Mouse (Mus musculus) olfactory bulb, adult 2 months (tissue): ENCODE results near the gene Nlgn2. TPM values are rescaled to one million over a fixed set of nuclear protein-coding genes. Genes with fewer than 3 reads are reported as not detected.

Source experiments
- H3K27ac ChIP-seq: fragments of 200-500 bp; 2 replicates; pipeline ENCODE4 v1.5.1; 2012; ENCODE audit warnings: low read depth, low read length; ENCODE audit not compliant: insufficient read depth
- H3K4me1 ChIP-seq: fragments of 200-500 bp; 2 replicates; pipeline ENCODE4 v1.6.1; 2012; ENCODE audit warnings: low read length; ENCODE audit not compliant: control insufficient read depth, insufficient read depth
- H3K4me3 ChIP-seq: fragments of 200-500 bp; 2 replicates; pipeline ENCODE4 v1.5.1; 2012; ENCODE audit warnings: mild to moderate bottlenecking, low read depth, low read length, moderate library complexity; ENCODE audit not compliant: insufficient read depth
- CTCF ChIP-seq: fragments of 200-500 bp; IDR thresholded peaks from 2 replicates; pipeline ENCODE4 v1.5.1; 2012; ENCODE audit warnings: low read depth, mild to moderate bottlenecking, low read length, moderate library complexity; ENCODE audit not compliant: insufficient read depth
- POLR2A ChIP-seq: fragments of 200-500 bp; IDR thresholded peaks from 2 replicates; pipeline ENCODE4 v1.6.1; 2012; ENCODE audit warnings: mild to moderate bottlenecking, low read depth, low read length, moderate library complexity; ENCODE audit not compliant: insufficient read depth
- WGBS: fragments of 180-500 bp; shearing (Covaris S2); methylation state at CpG from one replicate; pipeline ENCODE4 v1.1.7; 2018; 5-methylcytosine and 5-hydroxymethylcytosine counted together
- polyA plus RNA-seq: library from polyadenylated mRNA; stranded (reverse); fragments of >200 nt; gene quantifications from 2 replicates; pipeline ENCODE4 v1.2.4, GENCODE M21; 2012; ENCODE audit warnings: low replicate concordance; ENCODE audit not compliant: missing spikeins, insufficient read depth, insufficient read length

Nlgn2 gene
- polyA plus RNA-seq, 1 experiment: not detected

DNA sequence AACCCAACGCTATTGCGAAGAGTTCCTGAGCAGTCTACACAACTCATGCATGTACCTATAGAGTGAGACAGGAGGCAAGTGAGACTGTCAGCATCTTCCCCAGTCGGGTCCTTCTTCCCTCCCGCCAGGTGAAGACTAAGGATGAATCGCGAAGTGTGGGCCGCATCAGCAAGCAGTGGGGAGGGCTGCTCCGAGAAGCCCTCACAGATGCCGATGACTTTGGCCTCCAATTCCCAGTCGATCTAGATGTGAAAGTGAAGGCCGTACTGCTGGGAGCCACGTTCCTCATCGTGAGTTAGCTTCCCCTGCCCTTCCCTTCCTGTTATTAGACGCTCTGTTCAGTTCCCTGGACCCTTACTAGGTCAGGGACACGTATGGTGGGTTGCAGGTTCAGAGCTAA is 12.3 kb upstream of the Nlgn2 start:
- Histone ChIP-seq H3K4me1 (peaks cover 14% of the 10 kb centered on the region), H3K27ac (no peak overlapping the region), H3K4me3 (no peak overlapping the region)
- no peak for TF ChIP-seq POLR2A
- no peak for TF ChIP-seq CTCF
- WGBS: 94% methylated on average over 15 of the region's 15 CpGs

GRCm38 (mm10) chr11:69849128-69849527 is 11.5 kb upstream of the Nlgn2 start:
- TF ChIP-seq POLR2A (no peak), CTCF (no peak)
- no peak overlapping the region for H3K4me3 ChIP-seq
- no peak overlapping the region for H3K27ac ChIP-seq
- WGBS: 83% methylated on average over 9 of the region's 9 CpGs
- peaks cover 14% of the 10 kb centered on the region for H3K4me1 ChIP-seq

DNA sequence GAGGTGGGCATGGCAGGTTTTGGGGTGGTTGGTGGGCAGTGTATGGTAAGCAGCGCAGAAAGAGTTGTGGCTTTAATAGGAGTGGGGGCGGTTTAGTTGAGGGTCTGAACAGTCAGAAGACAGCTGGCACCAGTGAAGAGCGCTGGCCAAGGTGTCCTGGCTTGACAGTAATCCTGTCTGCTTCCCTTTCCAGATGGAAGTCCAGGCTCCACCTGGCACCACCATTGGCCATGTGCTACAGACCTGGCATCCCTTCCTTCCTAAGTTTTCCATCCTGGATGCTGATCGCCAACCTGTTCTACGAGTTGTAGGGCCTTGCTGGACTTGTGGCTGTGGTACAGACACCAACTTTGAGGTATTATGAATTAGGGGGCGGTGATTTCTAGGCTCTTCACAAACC is 10.4 kb upstream of the Nlgn2 start:
- no peak overlapping the region for H3K27ac ChIP-seq
- H3K4me1 ChIP-seq: peaks cover 14% of the 10 kb centered on the region
- no peak for TF ChIP-seq CTCF
- TF ChIP-seq POLR2A: no peak
- H3K4me3 ChIP-seq: no peak overlapping the region
- WGBS: 96% methylated on average over 6 of the region's 6 CpGs

DNA sequence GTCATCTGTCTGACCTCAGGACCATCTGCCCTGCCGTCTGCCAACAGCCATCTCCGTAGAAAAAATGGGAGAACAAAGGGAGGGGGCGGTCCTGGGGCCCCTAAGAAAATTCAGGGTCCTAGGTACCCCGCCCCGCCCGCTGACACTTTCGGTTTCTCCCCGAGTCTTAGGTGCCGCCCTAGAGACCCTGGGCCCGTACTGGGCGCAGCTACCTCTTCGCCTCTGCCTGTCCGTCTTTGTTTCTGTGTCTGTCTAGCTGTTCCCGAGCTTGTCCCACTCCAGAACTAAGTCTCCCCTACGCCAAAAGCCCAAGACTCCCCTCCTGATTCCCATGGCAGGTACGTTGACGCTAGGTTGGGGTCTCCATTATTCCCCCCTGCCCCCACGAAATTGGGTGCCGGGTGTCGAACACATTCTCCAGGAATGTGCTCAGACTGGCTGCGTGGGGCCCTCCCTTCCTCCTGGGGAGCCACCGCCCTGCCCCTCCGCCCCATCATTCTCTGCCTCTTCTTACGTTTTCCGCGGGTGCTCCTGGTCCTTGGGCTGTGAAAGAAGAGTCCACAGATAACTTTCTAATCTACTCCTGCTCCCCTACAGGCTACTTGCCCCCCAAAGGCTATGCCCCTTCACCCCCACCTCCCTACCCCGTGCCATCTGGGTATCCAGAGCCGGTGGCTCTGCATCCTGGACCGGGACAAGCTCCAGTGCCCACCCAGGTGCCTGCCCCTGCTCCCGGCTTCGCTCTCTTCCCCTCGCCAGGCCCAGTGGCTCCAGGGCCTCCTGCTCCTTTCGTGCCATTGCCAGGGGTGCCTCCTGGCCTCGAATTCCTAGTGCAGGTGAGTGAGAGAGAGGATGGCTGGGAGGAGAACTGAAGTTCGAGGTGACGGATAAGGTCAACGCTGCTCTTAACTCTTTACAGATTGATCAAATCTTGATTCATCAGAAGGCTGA is 9.4 kb upstream of the Nlgn2 start:
- TF ChIP-seq CTCF (no peak), POLR2A (0 out of 2 replicates have a peak, but pooled peaks have one; percentile 9)
- H3K27ac ChIP-seq: no peak overlapping the region; the same call in 1 of the 2 replicates
- H3K4me1 ChIP-seq: peaks cover 14% of the 10 kb centered on the region
- 17% methylated on average over 37 of the region's 37 CpGs for WGBS
- H3K4me3 ChIP-seq: peak overlapping the region; percentile 71

DNA sequence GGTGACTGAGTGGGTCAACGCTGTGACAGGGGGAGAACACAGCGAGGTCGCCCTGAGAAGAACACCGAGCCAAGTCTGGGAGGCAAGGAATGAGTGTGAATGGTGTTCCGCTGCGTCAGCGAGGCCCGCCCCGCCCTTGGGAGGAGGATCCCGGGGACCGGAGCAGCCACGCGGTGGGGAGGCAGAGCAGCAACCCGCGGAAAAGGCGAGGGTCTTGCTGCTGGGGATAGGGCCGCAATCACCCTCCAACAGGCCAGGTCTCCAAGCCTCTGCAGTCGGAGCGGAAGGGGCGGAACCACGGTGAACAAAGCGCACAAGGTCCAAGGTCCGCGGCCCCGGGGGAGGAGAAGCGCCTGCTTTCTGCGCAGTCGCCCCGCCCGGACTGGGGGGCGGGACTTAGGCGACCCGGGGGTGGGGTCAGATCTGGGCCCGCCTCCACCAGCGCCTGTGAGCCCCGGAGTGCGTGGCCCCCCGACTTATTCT is 8.7 kb upstream of the Nlgn2 start, which contains the start of gene Plscr3:
Gene Plscr3 (plus strand): TSS at position 179 of the 483 bp plus-strand sequence.
- WGBS: 1% methylated on average over 37 of the region's 38 CpGs
- peak; percentile 67 for TF ChIP-seq POLR2A
- TF ChIP-seq CTCF: no peak
- H3K4me1 ChIP-seq: peaks cover 14% of the 10 kb centered on the region
- H3K27ac ChIP-seq: peak within 1 kb of the TSS; percentile 66
- peak within 1 kb of the TSS; percentile 71 for H3K4me3 ChIP-seq

DNA sequence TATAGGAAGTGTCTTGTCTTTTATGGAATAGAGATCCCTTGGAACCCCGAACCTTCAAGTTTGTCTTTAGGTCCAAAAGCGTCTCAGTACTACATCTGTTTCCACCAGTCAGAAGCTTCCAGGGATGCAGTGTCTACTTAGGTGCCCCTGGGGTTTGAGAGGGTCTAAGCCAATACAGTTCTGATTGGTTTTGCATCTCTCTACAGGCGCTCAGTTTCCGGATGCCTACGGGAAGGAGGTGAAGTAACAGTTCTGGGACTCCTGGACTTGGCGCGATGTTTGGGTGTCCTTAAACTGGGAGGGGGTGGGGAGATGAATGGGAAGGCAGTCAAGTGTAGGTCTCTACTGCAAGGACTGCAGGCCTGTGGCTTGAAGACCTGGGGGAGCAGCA is 1.1 kb upstream of the Nlgn2 start:
- H3K4me3 ChIP-seq: peak overlapping the region; percentile 78
- 0% methylated on average over 7 of the region's 7 CpGs for WGBS
- H3K27ac ChIP-seq: peak overlapping the region; percentile 84
- H3K4me1 ChIP-seq: peaks cover 25% of the 10 kb centered on the region
- TF ChIP-seq POLR2A: no peak
- TF ChIP-seq CTCF: no peak

DNA sequence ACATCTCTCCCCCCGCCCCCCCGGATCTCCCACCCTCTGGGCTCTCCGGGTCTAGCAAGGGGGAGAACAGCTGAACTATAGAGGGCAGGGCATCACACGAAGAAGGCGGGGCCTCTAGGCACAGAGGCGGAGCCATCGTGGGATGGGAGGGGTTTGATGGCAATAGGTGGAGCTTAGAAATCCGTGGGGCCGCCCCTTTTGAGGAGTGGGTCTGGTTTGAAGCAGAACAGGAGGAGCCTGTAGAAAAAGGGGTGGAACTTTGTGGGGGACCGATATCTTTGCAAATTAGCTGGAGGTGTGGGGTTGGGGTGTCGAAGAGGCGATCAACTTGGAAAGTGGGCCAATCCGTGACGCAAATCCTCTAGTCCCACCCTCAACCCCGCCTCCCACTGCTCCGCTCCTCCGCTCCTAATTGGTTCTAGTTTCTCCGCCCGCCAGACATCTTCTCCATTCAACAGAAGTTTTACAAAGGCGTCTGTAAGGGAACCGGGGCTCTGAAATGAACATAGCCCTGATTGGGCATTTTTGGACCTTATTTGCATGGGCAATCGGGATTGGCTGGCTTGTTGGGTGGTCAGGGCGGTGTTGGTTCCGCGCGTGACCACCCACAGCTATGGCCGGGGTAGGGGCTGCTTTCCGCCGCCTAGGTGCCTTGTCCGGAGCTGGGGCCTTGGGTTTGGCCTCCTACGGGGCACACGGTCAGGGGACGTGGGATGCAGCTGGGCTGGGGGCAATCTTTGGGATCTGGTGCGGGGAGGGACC is 549 bp upstream of the Nlgn2 start, which contains the start of gene Tmem256:
Gene Tmem256 (plus strand): TSS at position 563 of the 762 bp plus-strand sequence.
- TF ChIP-seq POLR2A (peak; percentile 87), CTCF (no peak)
- WGBS: under 1% methylated on average over 34 of the region's 34 CpGs
- H3K4me1 ChIP-seq: peaks cover 28% of the 10 kb centered on the region
- peak within 1 kb of the TSS; percentile 89 for H3K4me3 ChIP-seq
- H3K27ac ChIP-seq: peak within 1 kb of the TSS; percentile 84

GRCm38 (mm10) chr11:69836703-69837576 is 644 bp downstream of the Nlgn2 start:
- H3K27ac ChIP-seq: peak overlapping the region; percentile 80
- TF ChIP-seq POLR2A (no peak), CTCF (no peak)
- WGBS: under 1% methylated on average over 52 of the region's 52 CpGs
- peaks cover 28% of the 10 kb centered on the region for H3K4me1 ChIP-seq
- peak overlapping the region; percentile 89 for H3K4me3 ChIP-seq
